Mouse (Mus musculus) lung, postnatal 4 days (tissue): ENCODE data around the gene Gdf7.

Experiments
- DNase-seq, 2 experiments: peaks; one replicate each; pipeline ENCODE4 v3.0.0; 2021

Gdf7 gene

GRCm38 (mm10) chr12:8326825-8327674, 25.3 kb upstream of the Gdf7 start:
- peak; percentile 92 to 95 for DNase-seq

GRCm38 (mm10) chr12:8325943-8326522, 24.3 kb upstream of the Gdf7 start:
- DNase-seq, result no peak

GRCm38 (mm10) chr12:8325245-8325942, 23.6 kb upstream of the Gdf7 start:
- peak in 1 of 2 experiments; percentile 22 for DNase-seq

GRCm38 (mm10) chr12:8324086-8324485, 22.3 kb upstream of the Gdf7 start:
- no peak for DNase-seq

GRCm38 (mm10) chr12:8321506-8321905, 19.8 kb upstream of the Gdf7 start:
- peak in 1 of 2 experiments; percentile 20 for DNase-seq

- peak; percentile 79 to 87 for DNase-seq
Measured at GRCm38 (mm10) chr12:8320084-8320713, 18.4 kb upstream of the Gdf7 start.

- DNase-seq, result no peak
Measured at GRCm38 (mm10) chr12:8316541-8316940, 14.8 kb upstream of the Gdf7 start.

GRCm38 (mm10) chr12:8313773-8314172, 12.0 kb upstream of the Gdf7 start:
- DNase-seq, result no peak

GRCm38 (mm10) chr12:8313270-8313771, 11.6 kb upstream of the Gdf7 start, which contains the start of gene Hs1bp3:
Gene Hs1bp3 (plus strand): TSS chr12:8313432.
- peak; percentile 89 to 91 for DNase-seq

GRCm38 (mm10) chr12:8312266-8312665, 10.5 kb upstream of the Gdf7 start:
- DNase-seq, result no peak

GRCm38 (mm10) chr12:8310992-8311391, 9.2 kb upstream of the Gdf7 start:
- DNase-seq, result no peak

GRCm38 (mm10) chr12:8306910-8307309, 5.2 kb upstream of the Gdf7 start:
- no peak for DNase-seq

- peak in 1 of 2 experiments; percentile 71 for DNase-seq
Measured at GRCm38 (mm10) chr12:8306432-8306831, 4.7 kb upstream of the Gdf7 start.

- no peak for DNase-seq
Measured at GRCm38 (mm10) chr12:8305258-8305657, 3.5 kb upstream of the Gdf7 start.

- no peak for DNase-seq
Measured at GRCm38 (mm10) chr12:8301011-8301814, 541 bp downstream of the Gdf7 start.

GRCm38 (mm10) chr12:8300521-8300920, 1.2 kb downstream of the Gdf7 start:
- no peak for DNase-seq

GRCm38 (mm10) chr12:8300111-8300480, 1.7 kb downstream of the Gdf7 start:
- no peak for DNase-seq

- no peak for DNase-seq
Measured at GRCm38 (mm10) chr12:8299143-8300110, 2.3 kb downstream of the Gdf7 start.

- DNase-seq, result no peak
Measured at GRCm38 (mm10) chr12:8298361-8299142, 3.2 kb downstream of the Gdf7 start.
